Mouse (Mus musculus) embryonic facial prominence, embryonic 10.5 days (tissue): ENCODE measurements at regions not wholly inside any gene's neighbourhood (a gene's known extent, or its start where the extent isn't known, plus 50 kb on each side); places are given as distances from the start of the nearest gene placed in this dataset.
A peak's percentile ranks its signal among the peaks of the same experiment; 100 is the strongest.

Experiments used
- DNase-seq: peaks from one replicate; pipeline ENCODE4 v3.0.0-alpha.2; 2017; ENCODE audit warnings: low spot score
- H3K27ac ChIP-seq: fragments of 300-500 bp; sonication (generic); replicated peaks from 2 replicates; pipeline ENCODE4 v1.5.1; 2016; ENCODE audit warnings: mild to moderate bottlenecking
- H3K27me3 ChIP-seq: fragments of 300-500 bp; sonication (generic); replicated peaks from 2 replicates; pipeline ENCODE4 v1.6.1; 2016; ENCODE audit warnings: low read depth, mild to moderate bottlenecking; ENCODE audit not compliant: poor library complexity, severe bottlenecking
- H3K36me3 ChIP-seq: fragments of 300-500 bp; sonication (generic); replicated peaks from 2 replicates; pipeline ENCODE4 v1.6.1; 2016; ENCODE audit warnings: mild to moderate bottlenecking, moderate library complexity
- H3K4me1 ChIP-seq: fragments of 300-500 bp; sonication (generic); 2 replicates; pipeline ENCODE4 v1.6.1; 2016
- H3K4me3 ChIP-seq: fragments of 300-500 bp; sonication (generic); 2 replicates; pipeline ENCODE4 v1.5.1; 2016; ENCODE audit warnings: mild to moderate bottlenecking, moderate library complexity
- H3K9me3 ChIP-seq: fragments of 300-500 bp; sonication (generic); 2 replicates; pipeline ENCODE4 v1.6.1; 2016; ENCODE audit warnings: mild to moderate bottlenecking
- WGBS: fragments of 180-500 bp; shearing (Covaris S2); methylation state at CpG from one replicate; pipeline ENCODE4 v1.1.7; 2016; 5-methylcytosine and 5-hydroxymethylcytosine counted together

GRCm38 (mm10) chr1:14613232-14613894 lies 1479.8 kb downstream of the 4930444P10Rik start:
- no peak for DNase-seq
- Histone ChIP-seq H3K27me3 (no peaks in the 10 kb centered on the region), H3K27ac (no peak overlapping the region), H3K4me3 (no peak overlapping the region), H3K4me1 (peaks cover 8% of the 10 kb centered on the region; the same call in 1 of the 2 replicates), H3K9me3 (no peaks in the 10 kb centered on the region), H3K36me3 (no peaks in the 10 kb centered on the region)
- WGBS, result 94% methylated on average over 2 of the region's 2 CpGs

- H3K36me3 ChIP-seq, result no peaks in the 10 kb centered on the region
- peak; percentile 25 for DNase-seq
- H3K27me3 ChIP-seq, result no peaks in the 10 kb centered on the region
- H3K27ac ChIP-seq, result no peak overlapping the region
- 17% methylated on average over 2 of the region's 2 CpGs for WGBS
- H3K9me3 ChIP-seq, result no peaks in the 10 kb centered on the region
- H3K4me1 ChIP-seq, result peaks cover 8% of the 10 kb centered on the region; the same call in 1 of the 2 replicates
- no peak overlapping the region for H3K4me3 ChIP-seq
Observed at GRCm38 (mm10) chr1:14609054-14609453, 1484.1 kb downstream of the 4930444P10Rik start.

GRCm38 (mm10) chr1:14595961-14596360 lies 1497.2 kb downstream of the 4930444P10Rik start:
- Histone ChIP-seq H3K27ac (no peak overlapping the region), H3K9me3 (no peaks in the 10 kb centered on the region), H3K4me1 (no peaks in the 10 kb centered on the region), H3K27me3 (no peaks in the 10 kb centered on the region), H3K36me3 (no peaks in the 10 kb centered on the region), H3K4me3 (no peak overlapping the region)
- 73% methylated on average over 1 of the region's 1 CpGs for WGBS
- no peak for DNase-seq

GRCm38 (mm10) chr1:14589905-14590304 lies 1503.2 kb downstream of the 4930444P10Rik start:
- 90% methylated on average over 5 of the region's 5 CpGs for WGBS
- H3K27ac ChIP-seq, result no peak overlapping the region
- no peak for DNase-seq
- no peaks in the 10 kb centered on the region for H3K27me3 ChIP-seq
- no peaks in the 10 kb centered on the region for H3K4me1 ChIP-seq
- H3K9me3 ChIP-seq, result no peaks in the 10 kb centered on the region
- H3K36me3 ChIP-seq, result no peaks in the 10 kb centered on the region
- H3K4me3 ChIP-seq, result no peak overlapping the region

GRCm38 (mm10) chr1:14579376-14579775 lies 1513.7 kb downstream of the 4930444P10Rik start:
- no peak overlapping the region for H3K4me3 ChIP-seq
- H3K4me1 ChIP-seq, result no peaks in the 10 kb centered on the region
- no peak for DNase-seq
- no peak overlapping the region for H3K27ac ChIP-seq
- H3K27me3 ChIP-seq, result no peaks in the 10 kb centered on the region
- H3K36me3 ChIP-seq, result no peaks in the 10 kb centered on the region
- H3K9me3 ChIP-seq, result no peaks in the 10 kb centered on the region
- WGBS, result 88% methylated on average over 1 of the region's 1 CpGs

GRCm38 (mm10) chr1:14576263-14576662 lies 1516.9 kb downstream of the 4930444P10Rik start:
- WGBS, result 98% methylated on average over 1 of the region's 1 CpGs
- Histone ChIP-seq H3K4me1 (0 out of 2 replicates have a peak, but pooled peaks cover under 1% of the 10 kb centered on the region), H3K27me3 (no peaks in the 10 kb centered on the region), H3K36me3 (no peaks in the 10 kb centered on the region), H3K9me3 (no peaks in the 10 kb centered on the region), H3K27ac (no peak overlapping the region), H3K4me3 (no peak overlapping the region)
- DNase-seq, result no peak

- DNase-seq, result peak; percentile 20
Observed at GRCm38 (mm10) chr1:14570562-14570981, 1522.6 kb downstream of the 4930444P10Rik start.

GRCm38 (mm10) chr1:14570113-14570512 lies 1523.0 kb downstream of the 4930444P10Rik start:
- WGBS, result 66% methylated on average over 3 of the region's 3 CpGs

More at GRCm38 (mm10) chr1:14570562-14570981, 1522.6 kb downstream of the 4930444P10Rik start:
- Histone ChIP-seq H3K4me1 (peaks cover 25% of the 10 kb centered on the region), H3K9me3 (no peaks in the 10 kb centered on the region), H3K27me3 (no peaks in the 10 kb centered on the region), H3K27ac (peak overlapping the region; percentile 30; the same call in 1 of the 2 replicates), H3K4me3 (no peak overlapping the region), H3K36me3 (no peaks in the 10 kb centered on the region)
- WGBS, result 26% methylated on average over 5 of the region's 5 CpGs

GRCm38 (mm10) chr1:14567006-14567405 lies 1526.1 kb downstream of the 4930444P10Rik start:
- H3K36me3 ChIP-seq, result no peaks in the 10 kb centered on the region

More at GRCm38 (mm10) chr1:14570113-14570512, 1523.0 kb downstream of the 4930444P10Rik start:
- Histone ChIP-seq H3K36me3 (no peaks in the 10 kb centered on the region), H3K27me3 (no peaks in the 10 kb centered on the region), H3K4me3 (no peak overlapping the region), H3K4me1 (peaks cover 29% of the 10 kb centered on the region), H3K9me3 (no peaks in the 10 kb centered on the region), H3K27ac (no peak overlapping the region)
- DNase-seq, result no peak

GRCm38 (mm10) chr1:14566386-14566785 lies 1526.7 kb downstream of the 4930444P10Rik start:
- Histone ChIP-seq H3K36me3 (no peaks in the 10 kb centered on the region), H3K4me3 (no peak overlapping the region), H3K4me1 (peaks cover 40% of the 10 kb centered on the region), H3K27me3 (no peaks in the 10 kb centered on the region), H3K9me3 (no peaks in the 10 kb centered on the region), H3K27ac (no peak overlapping the region)
- DNase-seq, result no peak
- WGBS, result 61% methylated on average over 1 of the region's 1 CpGs

More at GRCm38 (mm10) chr1:14567006-14567405, 1526.1 kb downstream of the 4930444P10Rik start:
- 48% methylated on average over 4 of the region's 4 CpGs for WGBS
- DNase-seq, result peak; percentile 28
- Histone ChIP-seq H3K4me1 (peaks cover 40% of the 10 kb centered on the region), H3K27ac (peak overlapping the region; percentile 19; the same call in 1 of the 2 replicates), H3K9me3 (no peaks in the 10 kb centered on the region), H3K4me3 (no peak overlapping the region), H3K27me3 (no peaks in the 10 kb centered on the region)
